Mouse (Mus musculus) hindbrain, postnatal 0 days (tissue): ENCODE measurements around the gene Rapgef3. TPM values are rescaled to one million over a fixed set of nuclear protein-coding genes. Genes with fewer than 3 reads are reported as not detected.

ENCODE experiments used
- ATAC-seq: fragments of 200-750 bp; cut with Nextera tagmentation; 2 replicates; pipeline ENCODE4 v1.8.0; 2017; ENCODE audit warnings: mild to moderate bottlenecking, moderate TSS enrichment, moderate library complexity
- DNase-seq: peaks from one replicate; pipeline ENCODE4 v3.0.0-alpha.2; 2015; ENCODE audit warnings: low spot score
- H3K27ac ChIP-seq: fragments of 300-500 bp; sonication (generic); 2 replicates; pipeline ENCODE4 v1.5.1; 2014; ENCODE audit warnings: mild to moderate bottlenecking
- H3K27me3 ChIP-seq: fragments of 300-500 bp; sonication (generic); 2 replicates; pipeline ENCODE4 v1.6.1; 2014; ENCODE audit warnings: low read length, mixed read lengths; ENCODE audit not compliant: insufficient read depth
- H3K36me3 ChIP-seq: fragments of 300-500 bp; sonication (generic); 2 replicates; pipeline ENCODE4 v1.6.1; 2014; ENCODE audit warnings: low read length, mixed read lengths; ENCODE audit not compliant: insufficient read depth
- H3K4me1 ChIP-seq: fragments of 300-500 bp; sonication (generic); 2 replicates; pipeline ENCODE4 v1.6.1; 2014; ENCODE audit warnings: antibody characterized with exemption, low read length, mixed read lengths; ENCODE audit not compliant: insufficient read depth
- H3K4me2 ChIP-seq: fragments of 300-500 bp; sonication (generic); 2 replicates; pipeline ENCODE4 v1.6.1; 2014; ENCODE audit warnings: low read depth, mild to moderate bottlenecking, low read length, moderate library complexity, mixed read lengths
- H3K4me3 ChIP-seq: fragments of 300-500 bp; sonication (generic); 2 replicates; pipeline ENCODE4 v1.5.1; 2014; ENCODE audit warnings: low read length
- H3K9ac ChIP-seq: fragments of 300-500 bp; sonication (generic); replicated peaks from 2 replicates; pipeline ENCODE4 v1.6.1; 2014; ENCODE audit warnings: mild to moderate bottlenecking, low read length, moderate library complexity, mixed read lengths
- H3K9me3 ChIP-seq: fragments of 300-500 bp; sonication (generic); 2 replicates; pipeline ENCODE4 v1.6.1; 2016; ENCODE audit warnings: low read length, mixed read lengths
- CTCF ChIP-seq: IDR thresholded peaks from 2 replicates; pipeline ENCODE4 v1.5.1; 2016; ENCODE audit warnings: antibody characterized with exemption, control low read depth, low read depth
- WGBS: fragments of 180-500 bp; shearing (Covaris S2); extraction: QIAGEN DNeasy Blood & Tissue Kit; methylation state at CpG from one replicate; pipeline ENCODE4 v1.1.7; 2014; 5-methylcytosine and 5-hydroxymethylcytosine counted together
- polyA plus RNA-seq: library from polyadenylated mRNA; unstranded; fragments of >200 nt; fragmentation: Nextera tagmentation; extraction: Ambion mirVana; gene quantifications from 2 replicates; pipeline ENCODE4 v1.2.1, GENCODE M21; 2015
- total RNA-seq: library from RNA; depleted of rRNA; stranded (reverse); fragments of >200 nt; gene quantifications from 2 replicates; pipeline ENCODE4 v1.2.3, GENCODE M21; 2014

The Rapgef3 gene
- total and polyA plus RNA-seq, 2 experiments from 2014 or later: 10.3 to 41.9 TPM

DNA sequence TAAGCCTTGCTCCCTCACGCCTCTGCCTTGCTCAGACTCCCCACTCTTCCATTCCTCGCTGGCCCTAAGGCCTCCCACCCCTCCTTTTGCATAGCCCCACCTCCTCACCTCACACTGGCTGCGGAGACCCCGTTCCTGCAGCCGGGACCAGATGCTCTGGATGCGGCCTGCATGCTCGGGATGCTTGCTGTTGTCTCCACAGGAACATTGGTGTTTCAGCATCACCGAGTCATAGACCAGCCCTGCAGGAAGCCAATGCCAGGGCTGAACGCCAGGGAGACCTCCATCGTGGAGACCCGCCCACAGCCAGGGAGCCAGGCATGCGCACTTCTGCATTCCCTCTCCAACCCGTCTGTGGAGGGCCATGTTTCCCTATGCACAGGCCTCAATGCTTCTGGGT lies 34.8 kb upstream of the Rapgef3 start:
- peaks cover 26% of the 10 kb centered on the region; the same call in 1 of the 2 replicates for H3K36me3 ChIP-seq
- no peaks in the 10 kb centered on the region for H3K9me3 ChIP-seq
- H3K27ac ChIP-seq: peak overlapping the region; percentile 58; the same call in 1 of the 2 replicates
- TF ChIP-seq CTCF: peak; percentile 41
- ATAC-seq (peak; percentile 85), DNase-seq (peak; percentile 88)
- H3K27me3 ChIP-seq: no peaks in the 10 kb centered on the region
- WGBS: 10% methylated on average over 13 of the region's 13 CpGs
- H3K4me1 ChIP-seq: peaks cover 15% of the 10 kb centered on the region; the same call in 1 of the 2 replicates
- peak overlapping the region; percentile 36 for H3K4me2 ChIP-seq
- 0 out of 2 replicates have a peak overlapping the region, but pooled peaks have one; percentile 6 for H3K4me3 ChIP-seq
- H3K9ac ChIP-seq: peak overlapping the region; percentile 44; the same call in 1 of the 2 replicates

GRCm38 (mm10) chr15:97801811-97802210 lies 34.0 kb upstream of the Rapgef3 start:
- no peak overlapping the region for H3K4me3 ChIP-seq
- no peak for DNase-seq
- no peak for TF ChIP-seq CTCF
- H3K36me3 ChIP-seq: peaks cover 22% of the 10 kb centered on the region; the same call in 1 of the 2 replicates
- ATAC-seq: no peak
- H3K27ac ChIP-seq: peak overlapping the region; percentile 58; the same call in 1 of the 2 replicates
- peak overlapping the region; percentile 36; the same call in 1 of the 2 replicates for H3K4me2 ChIP-seq
- H3K4me1 ChIP-seq: peaks cover 15% of the 10 kb centered on the region; the same call in 1 of the 2 replicates
- no peaks in the 10 kb centered on the region for H3K27me3 ChIP-seq
- no peaks in the 10 kb centered on the region for H3K9me3 ChIP-seq
- WGBS: 49% methylated on average over 7 of the region's 7 CpGs
- peak overlapping the region; percentile 44; the same call in 1 of the 2 replicates for H3K9ac ChIP-seq

- H3K27me3 ChIP-seq: no peaks in the 10 kb centered on the region
- peaks cover 15% of the 10 kb centered on the region; the same call in 1 of the 2 replicates for H3K4me1 ChIP-seq
- TF ChIP-seq CTCF: no peak
- WGBS: 88% methylated on average over 13 of the region's 13 CpGs
- ATAC-seq (no peak), DNase-seq (no peak)
- H3K27ac ChIP-seq: no peak overlapping the region
- H3K36me3 ChIP-seq: peaks cover 20% of the 10 kb centered on the region; the same call in 1 of the 2 replicates
- no peaks in the 10 kb centered on the region for H3K9me3 ChIP-seq
- no peak overlapping the region for H3K4me3 ChIP-seq
- no peak overlapping the region for H3K4me2 ChIP-seq
- H3K9ac ChIP-seq: no peak overlapping the region
Measured at GRCm38 (mm10) chr15:97800853-97801252, 33.1 kb upstream of the Rapgef3 start.

- Histone ChIP-seq H3K4me3 (no peak overlapping the region), H3K9ac (no peak overlapping the region), H3K27me3 (no peaks in the 10 kb centered on the region), H3K36me3 (peaks cover 20% of the 10 kb centered on the region; the same call in 1 of the 2 replicates), H3K4me2 (no peak overlapping the region), H3K9me3 (no peaks in the 10 kb centered on the region), H3K4me1 (peaks cover 15% of the 10 kb centered on the region; the same call in 1 of the 2 replicates), H3K27ac (no peak overlapping the region)
- DNase-seq: no peak
- 81% methylated on average over 11 of the region's 11 CpGs for WGBS
- no peak for TF ChIP-seq CTCF
- no peak for ATAC-seq
Measured at GRCm38 (mm10) chr15:97799446-97799845, 31.7 kb upstream of the Rapgef3 start.

DNA sequence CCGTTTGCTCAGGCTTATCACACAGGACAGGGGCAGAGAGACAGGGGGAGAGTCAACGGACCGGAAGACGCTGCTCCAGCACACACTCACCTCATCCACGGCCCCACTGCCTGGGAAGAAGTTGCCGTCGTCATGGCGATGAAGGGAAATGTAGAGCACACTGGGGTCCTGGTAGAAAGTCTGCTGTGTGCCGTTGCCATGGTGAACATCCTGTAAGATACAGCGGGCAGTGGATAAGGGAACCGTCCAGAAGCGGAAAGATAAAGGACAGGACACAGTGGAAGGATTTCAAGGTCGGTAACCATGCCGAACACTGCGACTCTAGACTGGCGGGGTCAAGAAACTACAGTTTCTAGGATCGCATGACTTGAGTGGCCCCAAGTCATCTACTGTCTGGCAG lies 30.4 kb upstream of the Rapgef3 start:
- H3K27me3 ChIP-seq: no peaks in the 10 kb centered on the region
- peaks cover 20% of the 10 kb centered on the region; the same call in 1 of the 2 replicates for H3K36me3 ChIP-seq
- no peak for TF ChIP-seq CTCF
- 0 out of 2 replicates have a peak overlapping the region, but pooled peaks have one; percentile 24 for H3K9ac ChIP-seq
- H3K4me3 ChIP-seq: no peak overlapping the region
- H3K4me1 ChIP-seq: peaks cover 15% of the 10 kb centered on the region; the same call in 1 of the 2 replicates
- no peaks in the 10 kb centered on the region for H3K9me3 ChIP-seq
- ATAC-seq (peak; percentile 72), DNase-seq (peak; percentile 75)
- H3K27ac ChIP-seq: peak overlapping the region; percentile 45
- H3K4me2 ChIP-seq: peak overlapping the region; percentile 23; the same call in 1 of the 2 replicates
- WGBS: 20% methylated on average over 17 of the region's 17 CpGs

GRCm38 (mm10) chr15:97796674-97797310 lies 29.0 kb upstream of the Rapgef3 start:
- Histone ChIP-seq H3K4me3 (no peak overlapping the region), H3K9me3 (no peaks in the 10 kb centered on the region), H3K27me3 (no peaks in the 10 kb centered on the region), H3K9ac (no peak overlapping the region), H3K27ac (no peak overlapping the region), H3K36me3 (peaks cover 20% of the 10 kb centered on the region; the same call in 1 of the 2 replicates), H3K4me2 (no peak overlapping the region), H3K4me1 (peaks cover 10% of the 10 kb centered on the region; the same call in 1 of the 2 replicates)
- DNase-seq: no peak
- no peak for TF ChIP-seq CTCF
- WGBS: 87% methylated on average over 17 of the region's 17 CpGs
- ATAC-seq: no peak
